Mouse (Mus musculus) kidney, adult 18-20 months (tissue): ENCODE data around the gene Abtb2.
"Not testable (repeated sequence)": the region's sequence is repeated elsewhere in the genome, so short reads cannot be mapped to it uniquely, and the experiment has no call there.

Experiments
- DNase-seq: peaks from one replicate; pipeline ENCODE4 v3.0.0; 2021

Abtb2 gene

DNA sequence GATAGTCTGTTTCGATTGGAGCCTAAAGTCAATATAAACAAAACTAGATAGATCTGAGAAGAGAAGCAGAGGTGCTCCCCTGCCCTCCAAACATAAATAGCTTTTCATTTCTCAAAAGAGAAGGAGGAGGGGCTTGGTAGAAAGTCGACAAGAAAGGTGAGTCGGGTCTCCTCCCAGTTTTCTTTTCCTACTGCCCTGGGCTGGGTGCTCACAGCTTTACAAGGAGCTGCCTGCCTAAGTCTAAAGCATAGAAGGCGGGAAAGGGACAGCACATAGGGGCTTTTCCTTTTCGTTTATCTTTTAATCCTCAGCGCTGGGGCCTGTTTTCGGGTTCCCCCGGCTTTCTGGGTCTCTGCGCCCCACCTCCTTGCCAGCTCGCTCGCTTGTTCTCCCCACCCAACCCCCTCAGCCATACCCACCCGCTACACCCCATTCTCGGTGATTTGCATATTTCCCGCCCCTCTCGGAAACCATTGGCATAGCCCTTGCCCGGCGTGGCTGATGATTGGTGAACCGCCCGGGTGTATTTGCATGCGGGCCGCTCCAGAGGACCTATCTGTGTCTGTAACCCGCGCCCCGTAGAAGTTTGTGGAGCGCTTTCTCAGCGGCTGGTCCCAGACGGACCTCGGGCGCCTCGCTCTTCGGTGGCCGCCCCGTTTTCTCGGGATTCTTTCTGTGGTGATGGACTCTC lies at the start of gene Abtb2:
Abtb2 (plus strand) TSS at position 579 of the 691 bp plus-strand sequence.
- peak; percentile 94 for DNase-seq

GRCm38 (mm10) chr2:103516472-103516871 lies 49.6 kb upstream of the Abtb2 start:
- no peak for DNase-seq

DNA sequence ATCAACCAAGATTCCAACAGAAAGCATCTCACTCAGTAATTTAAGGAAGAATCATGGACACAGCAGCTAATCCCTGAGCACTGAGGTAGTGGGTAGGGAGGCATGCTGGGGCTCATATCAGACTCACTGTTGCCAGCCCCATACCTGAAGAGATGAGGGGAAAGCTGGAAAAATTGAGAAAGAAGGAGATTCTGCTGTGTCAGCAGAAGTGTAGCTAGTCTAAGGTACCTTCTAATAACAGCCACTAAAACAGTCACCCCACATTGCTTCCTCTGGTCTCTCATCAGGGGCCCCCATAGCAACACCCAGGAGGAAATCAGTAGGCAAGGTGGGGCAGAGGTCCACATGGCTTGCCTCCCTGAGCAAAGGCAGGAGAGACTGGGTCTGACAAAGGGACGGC lies 40.5 kb upstream of the Abtb2 start:
- no peak for DNase-seq

DNA sequence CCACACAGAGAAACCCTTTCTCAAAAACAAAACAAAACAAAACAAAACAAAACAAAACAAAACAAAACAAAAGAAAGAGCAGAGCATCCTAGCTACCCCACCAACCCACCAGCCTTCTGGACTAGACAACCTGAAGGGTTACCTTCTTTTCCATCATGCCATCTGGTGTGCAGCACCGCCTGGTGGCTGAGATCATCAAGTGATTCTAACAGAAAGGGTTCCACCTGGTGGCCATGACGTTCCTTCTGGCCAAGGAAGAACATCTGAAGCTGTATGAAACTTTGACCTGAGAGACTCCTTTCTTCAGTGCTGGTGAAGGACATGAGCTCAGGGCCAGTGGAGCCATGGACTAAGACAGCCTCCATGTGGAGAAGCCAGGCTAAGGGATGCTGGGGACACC lies 19.0 kb upstream of the Abtb2 start:
- peak; percentile 85 for DNase-seq

DNA sequence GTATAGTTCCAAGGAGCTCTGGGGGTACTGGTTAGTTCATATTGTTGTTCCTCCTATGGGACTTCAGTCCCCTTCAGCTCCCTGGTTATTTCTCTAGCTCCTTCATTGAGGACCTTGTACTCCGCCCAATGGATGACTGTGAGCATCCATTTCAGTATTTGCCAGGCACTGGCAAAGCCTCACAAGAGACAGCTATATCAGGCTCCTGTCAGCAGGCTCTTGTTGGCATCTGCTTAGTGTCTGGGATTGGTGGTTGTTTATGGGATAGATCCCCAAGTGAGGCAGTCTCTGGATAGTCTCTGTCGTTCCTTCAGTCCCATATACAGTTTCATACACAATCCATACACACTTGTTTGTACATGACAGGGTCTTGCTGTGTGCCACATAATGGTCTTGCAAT lies 15.8 kb upstream of the Abtb2 start:
- not testable (repeated sequence) for DNase-seq

GRCm38 (mm10) chr2:103554041-103554440 lies 12.1 kb upstream of the Abtb2 start:
- DNase-seq = no peak

- DNase-seq = peak; percentile 61
Observed at GRCm38 (mm10) chr2:103556125-103556877, 9.8 kb upstream of the Abtb2 start.

GRCm38 (mm10) chr2:103560955-103561354 lies 5.2 kb upstream of the Abtb2 start:
- no peak for DNase-seq

DNA sequence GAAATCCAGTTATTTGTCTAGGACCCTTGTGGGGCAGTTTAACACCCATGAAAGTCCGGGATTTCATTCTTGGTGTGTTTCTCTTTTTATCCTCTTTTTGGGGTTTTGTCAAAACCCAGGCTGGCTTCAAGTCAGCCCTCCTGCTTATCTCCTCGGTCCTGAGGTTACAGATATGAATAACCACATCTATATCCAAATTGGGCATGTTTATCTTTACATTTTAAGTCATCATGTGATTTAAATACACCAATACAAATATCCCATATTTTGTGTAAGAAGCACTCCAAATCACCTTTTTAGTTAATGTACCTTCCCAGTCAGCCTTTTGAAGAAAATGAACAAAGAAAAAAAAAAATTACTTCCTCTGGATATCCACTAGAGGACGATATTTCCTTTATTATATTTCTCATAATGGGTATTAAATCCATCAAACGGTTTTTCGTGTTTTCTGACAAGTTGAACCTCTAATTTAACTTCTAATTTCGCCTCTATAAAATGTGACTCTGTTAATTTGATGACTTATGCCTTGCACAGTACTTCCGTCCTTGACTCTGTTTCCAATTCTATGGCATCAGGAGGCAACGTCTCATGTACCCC lies 1.6 kb upstream of the Abtb2 start:
- no peak for DNase-seq

DNA sequence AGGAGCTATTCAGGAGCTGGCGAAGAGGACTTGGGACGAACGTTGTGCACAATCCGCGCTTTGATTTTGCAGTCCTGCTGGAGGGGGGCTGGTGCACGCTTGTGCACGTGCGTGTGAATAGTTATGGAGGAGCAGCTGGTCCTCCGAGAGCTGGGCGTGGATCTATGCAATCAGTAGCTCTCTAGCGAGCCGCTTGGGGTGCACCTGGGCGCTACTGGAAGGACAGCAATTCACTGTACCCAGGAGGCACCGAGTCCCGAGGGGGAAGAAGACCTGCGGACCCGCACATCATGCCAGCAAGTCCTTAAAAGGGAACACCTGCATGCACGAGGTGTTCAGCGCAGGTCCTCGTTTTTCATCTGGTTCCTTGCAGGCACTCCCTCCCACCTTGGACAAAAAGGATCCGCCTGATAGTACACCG lies 929 bp upstream of the Abtb2 start:
- DNase-seq = peak; percentile 48

DNA sequence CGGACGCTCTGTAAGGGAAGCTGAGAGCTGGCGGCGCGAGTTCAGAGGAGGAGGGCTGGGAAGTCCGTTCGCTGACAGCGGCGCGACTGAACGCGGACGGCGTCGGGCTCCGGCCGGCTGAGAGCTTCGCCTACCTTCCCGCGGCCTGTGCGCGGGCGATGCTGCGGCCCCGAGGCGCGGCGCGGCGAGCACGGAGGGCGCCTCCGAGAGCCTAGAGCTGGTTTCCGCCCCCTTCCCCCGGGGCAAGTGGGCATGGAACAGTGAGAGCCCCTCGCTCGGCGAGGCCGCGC lies 258 bp downstream of the Abtb2 start:
- no peak for DNase-seq

DNA sequence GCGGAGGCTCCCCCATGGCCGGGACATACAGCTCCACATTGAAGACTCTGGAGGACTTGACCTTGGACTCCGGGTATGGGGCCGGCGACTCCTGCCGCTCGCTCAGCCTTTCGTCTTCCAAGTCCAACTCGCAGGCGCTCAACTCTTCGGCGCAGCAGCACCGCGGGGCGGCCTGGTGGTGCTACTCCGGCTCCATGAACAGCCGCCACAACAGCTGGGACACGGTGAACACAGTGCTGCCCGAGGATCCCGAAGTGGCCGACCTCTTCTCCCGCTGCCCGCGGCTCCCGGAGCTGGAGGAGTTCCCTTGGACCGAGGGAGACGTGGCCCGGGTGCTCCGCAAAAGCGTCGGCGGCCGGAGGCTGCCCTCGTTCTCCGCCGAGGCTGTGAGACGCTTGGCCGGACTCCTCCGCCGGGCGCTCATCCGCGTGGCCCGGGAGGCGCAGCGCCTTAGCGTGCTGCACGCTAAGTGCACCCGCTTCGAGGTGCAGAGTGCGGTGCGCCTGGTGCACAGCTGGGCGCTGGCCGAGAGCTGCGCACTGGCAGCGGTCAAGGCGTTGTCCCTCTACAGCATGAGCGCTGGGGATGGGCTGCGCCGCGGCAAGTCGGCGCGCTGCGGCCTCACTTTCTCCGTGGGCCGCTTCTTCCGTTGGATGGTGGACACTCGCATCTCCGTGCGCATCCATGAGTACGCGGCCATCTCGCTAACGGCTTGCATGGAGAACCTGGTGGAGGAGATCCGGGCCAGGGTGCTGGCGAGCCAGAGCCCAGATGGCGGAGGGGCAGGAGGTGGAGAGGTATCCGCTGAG lies 807 bp downstream of the Abtb2 start:
- DNase-seq = peak; percentile 82

- no peak for DNase-seq
Observed at GRCm38 (mm10) chr2:103568161-103568560, 2.1 kb downstream of the Abtb2 start.

- no peak for DNase-seq
Observed at GRCm38 (mm10) chr2:103569716-103570115, 3.6 kb downstream of the Abtb2 start.

- DNase-seq = no peak
Observed at GRCm38 (mm10) chr2:103572354-103572753, 6.2 kb downstream of the Abtb2 start.

- no peak for DNase-seq
Observed at GRCm38 (mm10) chr2:103576371-103576770, 10.3 kb downstream of the Abtb2 start.

DNA sequence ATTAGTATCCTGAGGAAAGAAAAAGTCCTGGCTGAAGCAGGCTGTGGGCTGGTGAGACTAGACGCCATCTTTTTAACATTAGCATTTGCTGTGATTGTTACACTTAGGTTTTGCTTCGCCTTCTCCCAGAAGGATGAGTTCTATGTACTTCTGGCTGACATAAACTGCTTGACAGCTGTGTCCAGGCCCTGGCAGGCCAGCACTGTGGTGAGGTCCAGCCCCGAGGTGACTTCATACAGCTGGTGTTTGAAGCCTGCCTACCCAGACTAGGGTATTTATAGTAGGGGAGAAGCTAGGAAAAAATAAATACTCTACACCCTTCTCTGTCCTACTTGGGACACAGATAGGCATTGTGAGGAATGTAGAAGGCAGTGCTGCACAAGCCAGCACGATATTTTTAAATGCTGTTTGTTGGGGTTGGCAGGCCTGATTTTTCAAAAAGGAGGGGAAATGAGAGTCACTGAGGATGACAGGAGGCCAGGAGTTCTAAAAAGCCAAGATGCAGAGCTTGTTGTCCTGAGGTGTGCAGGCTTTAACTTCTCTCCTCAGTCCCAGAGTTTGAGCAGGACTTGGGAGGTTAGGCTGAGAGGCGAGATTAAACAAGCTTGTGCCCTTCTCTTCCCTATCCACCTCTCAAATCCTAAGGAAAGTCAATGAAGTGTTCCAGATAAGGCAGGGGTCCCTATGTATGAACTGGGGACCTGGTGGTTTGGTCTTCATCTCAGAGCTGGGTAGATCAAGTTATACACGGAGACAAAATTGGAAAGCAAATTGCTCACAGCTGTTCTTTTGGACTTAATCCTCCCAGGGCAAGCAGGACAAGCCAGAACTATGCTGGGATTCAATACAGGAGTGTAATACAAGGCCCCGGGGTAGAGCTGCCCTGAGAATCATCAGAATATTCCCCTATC lies 11.9 kb downstream of the Abtb2 start:
- no peak for DNase-seq

- no peak for DNase-seq
Observed at GRCm38 (mm10) chr2:103578663-103579213, 12.6 kb downstream of the Abtb2 start.

- DNase-seq = no peak
Observed at GRCm38 (mm10) chr2:103580756-103581155, 14.6 kb downstream of the Abtb2 start.

DNA sequence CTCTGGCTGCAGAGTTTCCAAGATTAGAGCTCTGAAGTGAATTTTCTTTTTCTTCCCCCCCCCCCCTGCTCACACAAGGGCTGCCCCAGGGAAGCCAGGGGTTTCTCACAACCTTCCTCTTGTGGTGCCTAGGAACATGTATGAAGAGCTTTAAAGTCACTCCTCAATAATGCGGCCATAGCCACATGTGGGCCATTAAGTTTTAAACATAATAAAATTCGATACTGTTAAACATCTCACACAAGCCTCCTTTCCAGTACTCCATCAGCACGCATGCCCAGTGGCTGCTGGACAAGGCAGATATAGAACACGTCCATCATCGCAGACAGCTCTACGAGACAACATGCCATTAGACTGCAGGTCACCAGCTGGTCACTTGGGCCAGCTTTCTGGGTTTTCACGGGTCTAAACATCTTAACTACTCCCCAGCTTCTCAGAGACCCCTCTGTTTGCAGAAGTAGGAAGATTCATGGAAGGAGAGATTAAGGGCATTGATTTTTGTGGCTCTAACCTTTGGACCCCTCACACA lies 15.3 kb downstream of the Abtb2 start:
- DNase-seq = no peak

GRCm38 (mm10) chr2:103583316-103583715 lies 17.2 kb downstream of the Abtb2 start:
- no peak for DNase-seq

- no peak for DNase-seq
Observed at GRCm38 (mm10) chr2:103584093-103584492, 18.0 kb downstream of the Abtb2 start.
